Mouse (Mus musculus) heart, postnatal 10 days (tissue): ENCODE measurements around the gene C130050O18Rik. TPM values are rescaled to one million over a fixed set of nuclear protein-coding genes. Genes with fewer than 3 reads are reported as not detected.

ENCODE experiments used
- DNase-seq, 2 experiments: peaks; one replicate each; pipeline ENCODE4 v3.0.0; 2021
- intact Hi-C: fragments of 180-260 bp; cut with DNase I; formaldehyde crosslinking; loops from one replicate; pipeline ENCODE4 v1.15.1; 2025
- microRNA-seq, 2 experiments: library from miRNA; unstranded; fragments of <30 nt; microRNA quantifications; one replicate each; pipeline ENCODE4 v1.2.0; 2022
- total RNA-seq, 2 experiments: library from RNA; stranded (reverse); gene quantifications; 2 replicates each; pipeline ENCODE4 v1.2.3; 2021

The C130050O18Rik gene
- total RNA-seq, 2 experiments from 2014 or later: 0.74 to 0.93 TPM

GRCm38 (mm10) chr5:139449926-139450325, 44.8 kb downstream of the C130050O18Rik start:
- no peak for DNase-seq
- intact Hi-C loops: no loop called here

- DNase-seq: no peak
- intact Hi-C loops: no loop called here
Measured at GRCm38 (mm10) chr5:139453031-139453430, 48.0 kb downstream of the C130050O18Rik start.

- intact Hi-C loops: no loop called here
- no peak for DNase-seq
Measured at GRCm38 (mm10) chr5:139455166-139455565, 50.1 kb downstream of the C130050O18Rik start.

- DNase-seq: no peak
- intact Hi-C loops: no loop called here
Measured at GRCm38 (mm10) chr5:139457241-139457640, 52.2 kb downstream of the C130050O18Rik start.

- intact Hi-C loops: loop anchor here (2.0 kb wide), 1 partner anchor 25 kb away; the partner anchor contains the start of gene Zfand2a
Measured at GRCm38 (mm10) chr5:139459938-139460337, 54.9 kb downstream of the C130050O18Rik start.

GRCm38 (mm10) chr5:139460384-139461067, 55.4 kb downstream of the C130050O18Rik start, which contains the start of gene 3110082I17Rik:
Gene 3110082I17Rik, minus strand, starts transcription at chr5:139460527.
- intact Hi-C loops: loop anchor here (2.0 kb wide), 1 partner anchor 24 kb away; the partner anchor contains the start of gene Zfand2a
- DNase-seq: peak; percentile 99

More at GRCm38 (mm10) chr5:139459938-139460337, 54.9 kb downstream of the C130050O18Rik start:
- no peak for DNase-seq

- DNase-seq: peak in 1 of 2 experiments; percentile 20
- intact Hi-C loops: no loop called here
Measured at GRCm38 (mm10) chr5:139464874-139465273, 59.8 kb downstream of the C130050O18Rik start.

Small RNA genes lying within 50 kb of the gene (microRNA-seq; reads per million reads assigned to microRNA genes)
- 272 to 574 reads per million in 2 experiments for gene Mir339

Other genes with a start within 250 kb of the C130050O18Rik start
- 10 to 100 TPM; 43.5 to 44.8 TPM for gene Sun1, start 204.6 kb upstream of the C130050O18Rik start, total RNA-seq
- 10 to 100 TPM; 57.6 to 59.4 TPM for gene Get4, start 153.0 kb upstream of the C130050O18Rik start, total RNA-seq
- gene Adap1, start 79.7 kb upstream of the C130050O18Rik start, total RNA-seq: 1 to 10 TPM; 1.6 to 1.8 TPM
- gene Cox19, start 53.9 kb upstream of the C130050O18Rik start, total RNA-seq: 10 to 100 TPM; 88.8 to 96.4 TPM
- gene Cyp2w1, start 52.7 kb upstream of the C130050O18Rik start, total RNA-seq: not detected
- 10 to 100 TPM; 33.7 to 37.2 TPM for gene Gpr146, start 27.6 kb upstream of the C130050O18Rik start, total RNA-seq
- 1 to 10 TPM; 2.5 to 2.6 TPM for gene Gper1, start 17.9 kb downstream of the C130050O18Rik start, total RNA-seq
- 1 to 10 TPM; 9.9 to 10.0 TPM for gene 3110082I17Rik, start 55.2 kb downstream of the C130050O18Rik start, total RNA-seq
- 10 to 100 TPM; 20.6 to 21.5 TPM for gene Zfand2a, start 79.3 kb downstream of the C130050O18Rik start, total RNA-seq
- gene Uncx, start 138.2 kb downstream of the C130050O18Rik start, total RNA-seq: not detected